Mouse (Mus musculus): ENCODE data around the gene Mrps22. TPM values are rescaled to one million over a fixed set of nuclear protein-coding genes. Genes with fewer than 3 reads are reported as not detected.
A peak's percentile ranks its signal among the peaks of the same experiment; 100 is the strongest.

Mrps22 gene
- 10 to 100 TPM; 30.2 to 33.5 TPM for total RNA-seq (2021)
- long read RNA-seq, experiment 1, transcript Mrps22-201 (8 exons, 1,197 nt): major isoform, 25 of 36 reads
- long read RNA-seq, experiment 1, partial matches to known transcripts: 9 of 36 reads
- long read RNA-seq, experiment 1, other reads (novel, unspliced or antisense): 2 of 36 reads
- long read RNA-seq, experiment 2, transcript Mrps22-201 (8 exons, 1,197 nt): major isoform, 33 of 65 reads
- long read RNA-seq, experiment 2, partial matches to known transcripts: 28 of 65 reads
- long read RNA-seq, experiment 2, other reads (novel, unspliced or antisense): 4 of 65 reads

DNA sequence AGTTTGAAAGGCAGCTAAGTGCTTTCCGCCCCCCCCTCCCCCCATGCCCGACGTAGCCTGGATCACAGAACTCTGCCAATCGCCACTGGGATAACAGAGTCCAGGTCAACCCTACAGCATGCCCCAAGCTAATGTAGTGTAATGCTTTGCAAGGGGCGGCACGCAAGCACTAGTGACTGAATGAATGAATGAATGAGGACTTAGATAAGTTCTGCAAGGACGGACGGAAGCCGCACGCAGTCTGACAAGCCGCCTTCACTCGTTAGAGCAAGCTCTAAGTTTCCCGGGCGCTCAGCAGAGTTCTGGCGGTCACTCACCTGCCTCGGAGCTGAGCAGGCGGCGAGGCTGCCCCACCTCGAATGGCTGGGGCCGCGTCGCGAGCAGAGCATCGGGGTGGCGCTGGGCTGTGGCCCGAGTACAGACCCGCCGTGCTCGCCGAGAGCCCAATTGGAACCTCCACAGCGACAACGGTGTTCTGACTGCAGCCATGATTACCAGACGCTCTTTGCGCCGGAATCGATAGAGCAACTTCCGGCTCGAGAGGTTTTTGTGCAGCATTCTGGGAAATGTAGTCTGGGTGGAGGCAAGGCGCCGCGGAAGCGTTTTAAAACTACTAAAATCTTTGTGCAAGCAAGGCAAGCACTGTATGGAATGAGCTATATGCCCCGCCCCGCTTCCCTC is at the start of gene Mrps22:
Gene Mrps22 (minus strand): TSS at position 505 of the 681 bp plus-strand sequence.
- DNase-seq (ENCODE audit: low spot score in 2 of 2): peak; percentile 69 to 84

DNA sequence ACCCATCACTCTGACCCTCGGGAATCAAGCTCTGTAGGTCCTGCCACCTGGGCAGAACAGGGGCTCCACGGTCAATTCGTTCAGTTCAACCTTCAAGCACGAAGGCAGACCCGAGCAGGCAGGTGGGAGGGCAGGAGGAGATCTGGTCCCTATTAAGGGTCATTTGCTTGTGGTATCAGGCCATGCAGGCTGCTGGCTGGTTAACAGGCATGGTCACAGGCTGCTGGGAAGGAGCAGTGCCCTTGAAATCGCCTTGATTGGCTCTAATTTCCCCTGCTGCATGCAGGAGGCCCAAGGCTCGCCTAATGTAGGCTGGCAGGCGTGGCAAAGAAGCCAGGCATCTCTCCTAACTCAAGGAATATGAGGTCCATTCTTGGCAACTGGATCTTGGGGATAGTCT is 49.1 kb upstream of the Mrps22 start:
- DNase-seq (ENCODE audit: low spot score in 2 of 2): no peak

DNA sequence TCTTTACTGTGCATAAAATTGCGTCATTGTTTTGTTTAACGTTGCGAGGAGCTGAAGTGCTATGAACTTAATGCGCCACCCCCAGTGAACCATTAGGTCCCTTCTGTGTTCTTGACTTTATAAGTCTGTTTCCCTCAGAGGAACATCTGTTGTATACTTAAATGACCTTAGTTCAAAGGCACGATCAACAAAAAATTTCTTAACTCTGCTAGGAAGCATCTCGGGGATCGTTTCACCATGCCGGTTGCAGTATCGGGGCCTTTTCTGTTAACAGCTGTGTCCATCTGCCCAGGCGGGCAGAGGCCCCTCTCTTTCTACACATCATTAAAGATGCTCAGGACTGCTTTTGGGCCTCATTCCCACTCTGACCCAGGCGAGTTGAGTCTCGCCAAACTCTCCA is 46.0 kb upstream of the Mrps22 start:
- DNase-seq (ENCODE audit: low spot score in 2 of 2): no peak

DNA sequence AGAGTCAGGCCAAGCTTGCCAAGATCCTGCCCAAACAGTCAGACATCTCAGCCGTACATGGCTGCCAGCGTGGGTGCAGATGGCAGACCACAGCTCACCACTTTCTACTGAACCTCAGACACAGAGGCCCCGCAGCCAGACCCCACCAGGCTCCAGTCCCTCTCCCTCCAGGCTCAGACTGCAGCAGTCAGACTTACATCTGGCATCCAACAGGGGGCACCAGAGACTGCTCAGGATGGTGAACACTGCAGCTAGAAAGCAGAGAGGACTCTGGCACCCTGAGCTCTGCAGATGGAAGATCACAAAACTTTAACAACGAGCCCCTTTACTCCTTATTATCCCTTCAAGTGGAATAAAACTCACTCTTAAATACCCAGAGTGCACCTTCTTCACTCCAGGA is 44.3 kb upstream of the Mrps22 start:
- DNase-seq (ENCODE audit: low spot score in 2 of 2): peak; percentile 74 to 86

DNA sequence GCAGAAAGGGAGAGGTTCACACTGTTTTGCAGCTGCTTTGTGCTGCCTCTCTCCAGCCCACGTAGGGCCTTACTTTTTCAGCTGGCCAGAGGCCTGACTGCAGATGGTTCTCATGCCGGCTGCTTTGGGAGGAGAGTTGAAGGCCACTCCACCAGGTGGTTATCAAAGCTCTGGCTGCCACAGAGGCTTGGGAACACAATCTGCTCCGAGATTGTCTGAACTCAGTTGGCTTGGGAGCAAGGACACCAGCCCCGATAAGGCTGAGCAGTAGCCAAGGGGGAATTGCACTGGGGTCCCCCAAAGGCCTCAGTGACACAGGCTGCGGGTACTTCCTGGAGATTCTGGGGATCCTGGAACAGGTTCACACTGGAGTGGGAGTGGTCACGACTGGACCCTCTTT is 40.7 kb upstream of the Mrps22 start:
- no peak for DNase-seq (ENCODE audit: low spot score in 2 of 2)

DNA sequence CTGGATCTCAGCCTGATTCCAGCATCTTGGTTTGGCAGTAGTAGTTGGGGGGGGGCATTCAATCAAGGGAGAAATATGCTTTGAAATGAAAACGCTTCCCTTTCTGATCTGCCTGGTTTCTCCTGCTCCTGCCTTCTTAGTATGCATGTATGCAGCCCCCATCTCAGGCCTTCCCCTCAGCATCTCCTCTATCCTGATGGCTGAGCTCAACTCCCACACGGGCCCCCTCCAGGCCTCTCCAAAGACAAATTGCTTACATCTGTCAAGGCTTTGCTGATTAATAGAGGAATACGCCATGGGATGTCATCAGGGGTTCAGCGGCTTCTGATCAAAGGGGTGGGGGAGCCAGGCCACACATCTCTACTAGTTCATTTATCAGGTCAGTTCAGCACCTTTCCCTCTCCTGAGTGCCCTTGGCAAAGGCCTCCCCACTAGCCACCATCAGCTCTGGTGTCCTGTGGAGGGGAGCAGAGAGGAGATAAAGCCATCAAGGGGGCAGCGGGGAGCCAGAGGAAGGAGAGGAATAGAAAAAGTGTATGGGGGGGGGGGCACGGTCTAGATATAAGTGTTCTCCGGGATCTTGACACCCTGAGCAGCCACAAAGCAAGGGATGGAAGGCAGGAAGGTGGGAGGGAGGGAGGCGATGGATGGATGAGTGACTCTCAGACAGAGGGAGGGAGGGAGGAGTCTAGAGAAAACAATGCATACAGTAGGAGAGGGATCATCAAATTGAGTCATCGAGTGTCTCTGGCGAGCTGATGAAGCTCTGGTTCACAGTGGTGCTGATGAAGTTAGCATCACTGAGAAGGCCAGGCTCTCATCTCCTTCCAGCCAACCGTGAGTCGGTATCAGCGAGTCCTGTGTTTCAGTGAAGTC is 32.1 kb upstream of the Mrps22 start:
- DNase-seq (ENCODE audit: low spot score in 2 of 2): no peak

DNA sequence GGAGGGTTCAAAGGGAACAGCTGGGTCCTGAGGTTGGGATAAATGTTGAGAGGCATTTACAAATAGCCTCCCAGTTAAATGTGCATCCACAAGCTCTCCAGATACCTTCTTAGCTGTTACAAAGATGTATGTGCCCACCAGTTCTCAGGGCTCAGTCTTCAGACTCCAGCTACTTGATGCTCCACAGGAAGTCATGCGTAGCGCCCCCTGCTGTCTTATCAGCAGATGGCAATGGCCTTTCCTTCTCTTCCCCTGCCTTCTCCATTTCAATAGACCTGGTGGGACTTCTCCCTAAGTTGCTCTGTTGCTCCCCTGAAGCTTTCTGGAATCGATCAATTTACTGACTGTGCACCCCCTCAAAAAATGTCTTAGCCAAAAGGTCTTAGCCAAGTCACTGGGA is 27.0 kb upstream of the Mrps22 start:
- DNase-seq (ENCODE audit: low spot score in 2 of 2): no peak

DNA sequence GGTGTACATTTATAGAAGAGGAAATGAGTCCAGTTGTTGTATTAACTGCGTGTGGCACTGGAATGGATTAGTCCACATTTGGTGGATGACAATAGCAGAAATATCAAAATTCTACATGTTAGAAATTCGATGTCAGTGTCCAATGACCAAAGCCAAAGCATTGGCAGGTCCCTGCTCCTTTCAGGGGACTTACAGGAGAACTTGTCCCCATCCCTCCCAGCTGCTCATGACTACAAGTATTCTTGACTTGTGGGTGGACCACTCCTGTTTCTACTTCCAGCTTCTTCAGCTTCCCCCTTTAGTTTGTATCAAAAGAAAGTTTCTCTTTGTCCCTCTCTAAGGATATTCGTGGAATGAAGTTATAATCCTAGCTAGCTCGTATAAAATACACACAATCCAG is 3.4 kb upstream of the Mrps22 start:
- DNase-seq (ENCODE audit: low spot score in 2 of 2): no peak

DNA sequence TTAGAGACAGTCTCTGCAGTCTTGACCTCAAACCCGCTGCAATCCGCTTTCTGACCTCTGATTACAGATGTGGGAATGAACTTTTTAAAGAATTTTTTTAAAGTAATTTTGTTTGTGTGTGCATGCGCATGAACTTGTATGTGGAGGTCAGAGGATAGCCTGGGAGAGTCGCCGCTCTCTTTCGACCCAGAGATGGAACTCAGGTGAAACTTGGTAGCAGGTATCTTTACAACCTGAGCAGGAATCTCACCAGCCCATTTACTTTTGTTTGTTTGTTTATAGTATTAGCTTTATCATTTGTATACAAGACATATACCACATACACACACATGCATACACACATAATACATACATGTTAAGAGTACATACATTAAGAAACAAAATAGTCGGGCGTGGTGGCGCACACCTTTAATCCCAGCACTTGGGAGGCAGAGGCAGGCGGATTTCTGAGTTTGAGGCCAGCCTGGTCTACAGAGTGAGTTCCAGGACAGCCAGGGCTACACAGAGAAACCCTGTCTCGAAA is 438 bp upstream of the Mrps22 start:
- DNase-seq (ENCODE audit: low spot score in 2 of 2): no peak

DNA sequence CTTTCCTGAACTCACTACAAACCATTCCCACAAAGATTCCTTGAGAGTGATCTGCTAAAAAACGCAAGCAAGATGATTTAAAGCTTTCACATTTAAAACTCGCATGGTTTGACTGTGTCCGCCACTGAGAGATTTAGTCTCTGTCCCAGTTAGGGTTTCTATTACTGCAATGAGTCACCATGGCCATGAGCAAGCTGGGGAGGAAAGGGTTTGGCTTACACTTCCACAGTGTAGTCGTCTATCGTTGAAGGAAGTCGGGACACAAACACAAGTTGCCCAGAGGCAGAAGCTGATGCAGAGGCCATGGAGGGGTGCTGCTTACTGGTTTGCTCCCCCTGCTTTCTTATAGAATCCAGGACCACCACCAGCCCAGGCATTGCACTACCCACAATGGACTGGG is 1.4 kb downstream of the Mrps22 start:
- DNase-seq (ENCODE audit: low spot score in 2 of 2): no peak

DNA sequence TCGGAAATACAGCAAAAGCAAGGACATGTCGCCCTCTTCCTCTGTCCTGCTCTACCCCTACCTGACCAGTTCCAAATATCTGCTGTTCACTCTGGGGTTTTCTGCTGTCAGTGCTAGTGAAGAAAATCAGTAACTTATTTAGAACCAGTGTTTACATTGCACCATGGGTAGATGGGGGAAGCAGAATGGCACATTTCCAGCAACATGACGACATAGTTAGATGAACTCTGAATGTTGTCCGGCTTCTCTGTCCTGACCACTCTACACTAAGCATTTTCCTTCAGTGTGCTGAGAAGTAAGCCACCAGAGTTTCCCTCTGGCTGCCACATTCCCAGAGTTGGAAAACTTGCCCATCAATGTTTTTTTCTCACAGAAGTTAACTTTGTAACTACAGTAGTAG is 17.6 kb downstream of the Mrps22 start:
- no peak for DNase-seq (ENCODE audit: low spot score in 2 of 2)

DNA sequence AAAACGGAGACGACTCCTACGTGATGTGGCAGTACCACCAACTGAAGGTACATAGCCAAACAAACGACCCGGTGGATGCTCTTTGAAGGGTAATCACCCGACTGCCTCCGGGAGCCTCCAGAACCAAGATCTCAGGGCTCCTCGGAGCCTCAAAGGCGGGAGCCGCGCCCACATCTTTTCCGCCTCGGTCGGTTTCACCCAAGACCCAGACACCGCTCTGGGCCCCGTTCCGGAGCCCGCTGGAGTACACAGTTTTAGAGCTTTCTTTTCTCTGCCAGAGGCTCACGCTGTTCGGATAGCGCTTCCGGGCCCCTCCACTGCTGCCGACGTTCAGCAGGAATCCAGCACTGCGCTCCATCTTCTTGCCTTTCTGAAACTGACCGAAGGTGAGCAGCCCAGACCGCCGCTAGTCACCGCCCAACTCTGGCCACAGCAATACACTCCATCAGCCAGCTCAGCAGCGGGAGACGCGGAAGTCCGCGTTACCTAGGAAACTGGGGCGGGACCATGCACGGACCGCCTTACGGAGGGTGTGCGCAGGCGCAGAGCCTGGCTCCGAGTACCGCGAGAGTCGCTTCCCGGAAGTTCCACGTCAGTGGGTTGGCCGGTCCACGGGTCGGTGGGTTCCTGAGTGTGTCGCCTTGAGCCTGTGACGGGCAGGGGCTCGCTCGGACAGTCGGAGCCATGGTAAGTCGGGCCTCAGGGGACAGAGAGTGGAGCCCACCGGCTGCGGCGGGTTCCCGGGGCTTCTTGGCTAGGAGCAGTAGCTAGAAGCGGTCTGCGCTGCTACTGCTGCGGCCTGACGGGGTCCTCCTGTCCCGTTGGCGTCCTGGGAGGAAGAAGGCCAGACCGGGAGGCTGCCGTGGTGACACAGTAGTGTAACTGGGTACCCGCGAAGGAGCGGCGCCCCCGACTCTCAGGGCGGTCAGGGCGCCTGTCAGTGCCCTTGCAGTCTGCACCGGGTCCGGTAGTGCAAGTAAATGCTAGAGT is 38.0 kb downstream of the Mrps22 start, which contains the start of gene Copb2:
Gene Copb2 (plus strand): TSS at position 585 of the 990 bp plus-strand sequence.
- peak; percentile 99 for DNase-seq (ENCODE audit: low spot score in 2 of 2)

DNA sequence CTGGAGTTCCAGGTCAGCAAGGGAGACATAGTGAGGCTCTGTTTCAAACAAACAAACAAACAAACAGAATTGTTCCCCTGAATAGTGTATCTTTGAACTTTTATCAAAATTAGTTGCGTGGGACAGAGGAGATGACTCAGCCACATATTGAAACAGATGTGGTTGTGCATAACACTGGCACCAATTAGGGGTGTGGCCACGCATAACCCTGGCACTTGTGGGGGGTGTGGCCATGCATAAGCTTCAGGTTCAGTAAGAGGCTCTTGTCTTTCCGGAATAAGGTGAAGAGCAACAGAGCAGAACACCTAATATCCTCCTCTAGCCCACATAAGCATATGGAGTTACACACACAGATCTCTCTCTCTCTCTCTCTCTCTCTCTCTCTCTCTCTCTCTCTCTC is 57.4 kb downstream of the Mrps22 start:
- no peak for DNase-seq (ENCODE audit: low spot score in 2 of 2)

Other genes starting within 250 kb of the Mrps22 start
- gene Rbp1, start 178.7 kb downstream of the Mrps22 start, total RNA-seq (2021): 1 to 10 TPM; 5.1 to 9.5 TPM
- gene Rbp2, start 115.5 kb downstream of the Mrps22 start, total RNA-seq (2021): not detected
- gene Copb2, start 37.9 kb downstream of the Mrps22 start, total RNA-seq (2021): 10 to 100 TPM; 93.0 to 94.0 TPM
- not detected for gene Prr23a1, start 240.8 kb upstream of the Mrps22 start, total RNA-seq (2021)

Measured in layer of hippocampus, postnatal 14 days (tissue).